Mouse (Mus musculus) embryonic facial prominence, embryonic 15.5 days (tissue): ENCODE measurements around the gene Ppp1r13l. TPM values are rescaled to one million over a fixed set of nuclear protein-coding genes. Genes with fewer than 3 reads are reported as not detected.

Experiments
- ATAC-seq: fragments of 200-750 bp; cut with Nextera tagmentation; 2 replicates; pipeline ENCODE4 v1.8.0; 2017; ENCODE audit warnings: low read depth, moderate TSS enrichment; ENCODE audit not compliant: insufficient number of reproducible peaks, low FRiP score, low TSS enrichment
- H3K27ac ChIP-seq: fragments of 300-500 bp; sonication (generic); replicated peaks from 2 replicates; pipeline ENCODE4 v1.5.1; 2015; ENCODE audit warnings: mild to moderate bottlenecking, inconsistent platforms
- H3K27me3 ChIP-seq: fragments of 300-500 bp; sonication (generic); 2 replicates; pipeline ENCODE4 v1.6.1; 2015; ENCODE audit warnings: inconsistent platforms
- H3K36me3 ChIP-seq: fragments of 300-500 bp; sonication (generic); 2 replicates; pipeline ENCODE4 v1.6.1; 2015; ENCODE audit warnings: mild to moderate bottlenecking, inconsistent platforms
- H3K4me1 ChIP-seq: fragments of 300-500 bp; sonication (generic); 2 replicates; pipeline ENCODE4 v1.6.1; 2015; ENCODE audit warnings: inconsistent platforms
- H3K4me2 ChIP-seq: fragments of 300-500 bp; sonication (generic); replicated peaks from 2 replicates; pipeline ENCODE4 v1.6.1; 2015; ENCODE audit warnings: mild to moderate bottlenecking, inconsistent platforms
- H3K4me3 ChIP-seq: fragments of 300-500 bp; sonication (generic); replicated peaks from 2 replicates; pipeline ENCODE4 v1.5.1; 2015; ENCODE audit warnings: mild to moderate bottlenecking, inconsistent platforms
- H3K9ac ChIP-seq: fragments of 300-500 bp; sonication (generic); 2 replicates; pipeline ENCODE4 v1.6.1; 2015; ENCODE audit warnings: inconsistent platforms
- H3K9me3 ChIP-seq: fragments of 300-500 bp; sonication (generic); replicated peaks from 2 replicates; pipeline ENCODE4 v1.6.1; 2016; ENCODE audit warnings: inconsistent platforms
- WGBS: fragments of 180-500 bp; shearing (Covaris S2); methylation state at CpG from one replicate; pipeline ENCODE4 v1.1.7; 2015; 5-methylcytosine and 5-hydroxymethylcytosine counted together
- polyA plus RNA-seq: library from polyadenylated mRNA; unstranded; fragments of >200 nt; fragmentation: Nextera tagmentation; extraction: Ambion mirVana; gene quantifications from 2 replicates; pipeline ENCODE4 v1.2.1, GENCODE M21; 2015

Ppp1r13l gene
- polyA plus RNA-seq, 1 experiment from 2014 or later = 22.7 TPM

DNA sequence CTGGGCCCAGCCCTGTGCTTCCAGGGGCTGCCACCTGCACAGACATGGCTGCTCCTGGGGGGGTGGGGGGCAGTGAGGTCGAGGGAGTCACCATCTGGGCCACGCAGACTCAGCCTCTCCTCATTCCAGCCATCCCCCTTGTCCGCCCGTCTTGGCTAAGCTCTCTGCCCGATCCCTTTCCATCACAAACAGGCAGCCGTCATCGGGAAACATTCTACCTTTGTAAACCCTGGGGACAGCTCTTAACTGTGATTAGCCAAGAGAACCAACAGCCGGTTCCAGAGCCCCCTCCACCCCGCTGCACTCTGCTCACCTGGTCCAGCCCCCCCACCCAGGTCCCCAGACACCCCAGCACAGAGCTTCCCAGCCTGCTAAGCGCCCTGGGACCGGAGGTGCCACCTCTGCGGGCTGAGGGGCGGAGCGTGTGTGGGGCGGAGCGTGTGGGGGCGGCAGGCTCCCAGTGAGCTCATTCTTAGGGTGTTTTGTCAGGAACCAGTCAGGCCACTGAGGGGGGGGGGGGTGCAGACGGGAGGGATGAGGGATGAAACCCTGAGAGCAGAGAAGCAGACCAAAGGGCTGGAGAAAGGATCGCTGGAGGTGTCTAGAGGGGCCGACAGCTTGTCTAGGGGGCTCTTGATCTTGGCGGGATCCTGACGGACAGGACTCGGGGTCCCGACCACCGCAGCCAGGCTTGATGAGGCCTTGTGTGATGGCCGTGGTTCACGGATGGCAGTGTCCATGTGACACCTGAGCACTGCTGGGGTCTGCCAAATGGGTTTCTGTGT lies 40.1 kb downstream of the Ppp1r13l start:
- Histone ChIP-seq H3K4me2 (peak overlapping the region; percentile 47), H3K27ac (peak overlapping the region; percentile 69), H3K36me3 (peaks cover 10% of the 10 kb centered on the region), H3K4me1 (peaks cover 22% of the 10 kb centered on the region), H3K27me3 (peaks cover 25% of the 10 kb centered on the region), H3K4me3 (peak overlapping the region; percentile 36), H3K9ac (peak overlapping the region; percentile 12; the same call in 1 of the 2 replicates), H3K9me3 (no peaks in the 10 kb centered on the region)
- WGBS = 2% methylated on average over 26 of the region's 27 CpGs
- ATAC-seq = peak; percentile 66

DNA sequence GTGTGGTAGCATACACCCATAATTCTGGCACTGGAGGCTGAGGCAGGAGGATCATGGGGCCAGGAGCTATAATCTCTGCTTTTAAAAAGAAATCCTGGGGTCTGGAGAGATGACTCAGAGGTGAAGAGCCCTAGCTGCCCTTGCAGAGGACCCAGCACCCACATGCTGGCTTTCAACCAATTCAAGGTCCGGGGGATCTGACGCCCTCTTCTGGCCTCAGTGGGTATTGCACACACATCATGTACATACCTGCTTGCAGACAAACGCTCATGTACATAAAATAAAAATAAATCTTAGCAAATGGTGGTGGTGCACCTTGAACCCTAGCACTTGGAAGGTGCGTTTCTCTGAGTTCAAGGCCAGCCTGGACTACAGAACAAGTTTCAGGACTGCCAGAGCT lies 41.4 kb downstream of the Ppp1r13l start:
- H3K4me3 ChIP-seq = no peak overlapping the region
- no peaks in the 10 kb centered on the region for H3K9me3 ChIP-seq
- H3K27ac ChIP-seq = no peak overlapping the region
- H3K27me3 ChIP-seq = peaks cover 31% of the 10 kb centered on the region
- no peaks in the 10 kb centered on the region for H3K36me3 ChIP-seq
- no peak for ATAC-seq
- 80% methylated on average over 4 of the region's 4 CpGs for WGBS
- no peak overlapping the region for H3K9ac ChIP-seq
- no peak overlapping the region for H3K4me2 ChIP-seq
- H3K4me1 ChIP-seq = peaks cover 24% of the 10 kb centered on the region

DNA sequence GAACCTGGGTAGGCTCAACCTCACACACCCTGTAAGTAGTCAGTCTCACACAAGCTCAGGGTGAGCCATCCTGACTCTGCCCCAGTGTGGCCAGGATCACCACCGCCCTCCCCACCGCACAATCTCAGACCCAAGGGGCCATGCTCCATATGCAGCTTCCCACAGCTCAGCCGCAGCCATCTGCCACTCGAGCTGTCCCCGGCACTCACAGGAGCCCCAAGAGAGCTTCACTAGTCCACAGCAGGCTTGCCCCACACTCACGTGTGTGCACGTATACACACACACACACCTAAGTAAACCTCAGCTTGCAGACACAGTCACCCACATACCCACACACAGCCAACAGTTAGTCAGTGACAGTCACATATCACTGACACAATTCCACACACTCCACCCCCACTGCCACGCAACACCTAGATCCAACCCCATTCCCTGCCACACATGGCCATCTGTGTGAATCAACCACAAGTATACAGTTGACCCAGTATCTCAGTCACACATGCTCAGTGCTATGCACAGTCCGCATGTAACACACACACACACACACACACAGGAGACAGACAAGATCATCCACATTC lies 43.1 kb downstream of the Ppp1r13l start:
- no peaks in the 10 kb centered on the region for H3K9me3 ChIP-seq
- no peak overlapping the region for H3K4me2 ChIP-seq
- no peak overlapping the region for H3K4me3 ChIP-seq
- peaks cover 31% of the 10 kb centered on the region for H3K27me3 ChIP-seq
- 83% methylated on average over 9 of the region's 9 CpGs for WGBS
- no peaks in the 10 kb centered on the region for H3K36me3 ChIP-seq
- peaks cover 24% of the 10 kb centered on the region for H3K4me1 ChIP-seq
- no peak for ATAC-seq
- H3K27ac ChIP-seq = no peak overlapping the region
- no peak overlapping the region for H3K9ac ChIP-seq

DNA sequence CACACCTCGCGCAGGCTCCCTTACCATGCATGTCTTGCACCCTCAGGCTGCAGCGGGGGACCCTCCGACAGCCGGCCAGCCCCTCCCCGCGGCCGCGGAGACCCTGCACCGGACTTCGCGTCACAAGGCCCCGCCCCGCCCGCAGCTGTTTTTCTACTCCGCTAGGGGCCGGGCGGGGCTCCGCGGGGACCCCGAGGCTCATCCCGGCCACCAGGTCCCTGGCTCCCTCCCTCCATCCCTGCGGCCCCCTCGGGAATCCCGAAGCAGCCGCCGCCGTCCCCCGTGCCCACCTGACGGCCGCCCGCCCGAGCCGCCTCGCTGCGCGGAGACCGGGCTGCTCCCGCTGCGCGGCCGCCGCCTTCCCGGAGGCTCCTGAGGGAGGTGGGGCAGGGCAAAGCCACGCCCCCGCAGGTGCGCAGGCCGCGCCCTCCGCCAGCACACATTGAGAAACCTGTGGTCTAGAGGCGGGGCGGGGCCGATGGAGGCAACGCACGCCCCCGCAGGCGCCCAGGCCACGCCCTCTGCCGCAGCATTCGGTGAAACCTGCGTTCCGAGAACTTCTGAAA lies 44.3 kb downstream of the Ppp1r13l start, which contains the start of gene Klc3:
Gene Klc3, minus strand, starts transcription at position 374 of the 566 bp plus-strand sequence.
- Histone ChIP-seq H3K27ac (no peak within 1 kb of the TSS), H3K27me3 (peaks cover 31% of the 10 kb centered on the region), H3K36me3 (no peaks in the 10 kb centered on the region), H3K4me2 (peak within 1 kb of the TSS; percentile 90), H3K4me1 (peaks cover 24% of the 10 kb centered on the region), H3K9ac (peak within 1 kb of the TSS; percentile 26), H3K9me3 (no peaks in the 10 kb centered on the region), H3K4me3 (peak within 1 kb of the TSS; percentile 53)
- peak; percentile 59 for ATAC-seq
- WGBS = 1% methylated on average over 62 of the region's 62 CpGs

DNA sequence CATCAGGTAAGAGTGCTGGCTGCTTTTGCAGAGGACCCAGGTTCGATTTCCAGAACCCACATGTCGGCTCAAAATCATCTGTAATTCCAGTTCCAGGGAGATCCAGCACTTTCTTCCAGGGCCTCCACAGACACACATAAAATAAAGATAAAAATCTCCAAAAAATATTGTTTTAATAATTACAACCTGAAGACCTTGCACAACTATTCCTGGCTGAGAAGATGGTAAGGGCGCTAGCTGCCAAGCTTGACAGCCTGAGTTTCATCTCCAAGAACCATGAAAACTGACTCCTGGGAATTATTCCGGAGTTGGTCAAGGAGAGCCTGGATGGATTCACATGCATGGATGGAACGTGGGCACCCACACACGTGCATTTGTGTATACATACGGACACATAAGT lies 44.9 kb downstream of the Ppp1r13l start, which contains the start of gene Ckm:
Gene Ckm, plus strand, starts transcription at position 301 of the 400 bp plus-strand sequence.
- peak within 1 kb of the TSS; percentile 26 for H3K9ac ChIP-seq
- peak within 1 kb of the TSS; percentile 90 for H3K4me2 ChIP-seq
- H3K27me3 ChIP-seq = peaks cover 31% of the 10 kb centered on the region
- ATAC-seq = no peak
- no peaks in the 10 kb centered on the region for H3K36me3 ChIP-seq
- H3K4me1 ChIP-seq = peaks cover 20% of the 10 kb centered on the region
- peak within 1 kb of the TSS; percentile 53 for H3K4me3 ChIP-seq
- H3K9me3 ChIP-seq = no peaks in the 10 kb centered on the region
- 50% methylated on average over 7 of the region's 7 CpGs for WGBS
- H3K27ac ChIP-seq = no peak within 1 kb of the TSS

DNA sequence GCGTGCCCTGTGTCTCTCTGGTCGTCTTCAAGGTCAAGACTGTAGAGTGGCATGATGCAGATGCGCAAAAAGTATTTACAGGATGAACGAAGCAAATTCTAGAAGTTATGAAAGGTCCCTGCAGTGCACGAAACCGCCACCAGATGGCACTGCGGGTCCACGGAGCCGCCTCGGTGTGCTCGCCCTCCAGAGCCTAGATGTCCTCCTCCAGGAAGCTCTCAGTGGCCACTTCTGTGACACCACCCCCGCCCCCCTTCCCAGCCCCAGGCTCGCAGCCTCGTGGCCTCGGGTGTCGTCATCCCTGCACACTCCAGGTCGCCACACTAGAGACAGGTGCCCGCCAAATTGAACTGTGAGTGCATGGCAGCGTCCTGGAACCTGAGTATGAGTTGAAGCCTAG lies 45.9 kb downstream of the Ppp1r13l start:
- Histone ChIP-seq H3K4me2 (peak overlapping the region; percentile 28; the same call in 1 of the 2 replicates), H3K9ac (no peak overlapping the region), H3K9me3 (no peaks in the 10 kb centered on the region), H3K27ac (no peak overlapping the region), H3K4me1 (peaks cover 14% of the 10 kb centered on the region), H3K4me3 (no peak overlapping the region), H3K36me3 (no peaks in the 10 kb centered on the region), H3K27me3 (peaks cover 31% of the 10 kb centered on the region)
- ATAC-seq = no peak
- WGBS = 3% methylated on average over 19 of the region's 19 CpGs

DNA sequence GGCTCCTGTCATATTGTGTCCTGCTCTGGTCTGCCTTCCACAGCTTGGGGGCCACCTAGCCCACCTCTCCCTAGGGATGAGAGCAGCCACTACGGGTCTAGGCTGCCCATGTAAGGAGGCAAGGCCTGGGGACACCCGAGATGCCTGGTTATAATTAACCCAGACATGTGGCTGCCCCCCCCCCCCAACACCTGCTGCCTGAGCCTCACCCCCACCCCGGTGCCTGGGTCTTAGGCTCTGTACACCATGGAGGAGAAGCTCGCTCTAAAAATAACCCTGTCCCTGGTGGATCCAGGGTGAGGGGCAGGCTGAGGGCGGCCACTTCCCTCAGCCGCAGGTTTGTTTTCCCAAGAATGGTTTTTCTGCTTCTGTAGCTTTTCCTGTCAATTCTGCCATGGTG lies 50.2 kb downstream of the Ppp1r13l start:
- H3K4me2 ChIP-seq = no peak overlapping the region
- H3K9ac ChIP-seq = no peak overlapping the region
- H3K4me1 ChIP-seq = 0 out of 2 replicates have a peak, but pooled peaks cover 5% of the 10 kb centered on the region
- ATAC-seq = peak; percentile 60; the same call in 1 of the 2 replicates
- no peaks in the 10 kb centered on the region for H3K36me3 ChIP-seq
- H3K9me3 ChIP-seq = no peaks in the 10 kb centered on the region
- peak overlapping the region; percentile 28; the same call in 1 of the 2 replicates for H3K27ac ChIP-seq
- H3K4me3 ChIP-seq = no peak overlapping the region
- WGBS = 29% methylated on average over 6 of the region's 6 CpGs
- H3K27me3 ChIP-seq = peaks cover 6% of the 10 kb centered on the region

DNA sequence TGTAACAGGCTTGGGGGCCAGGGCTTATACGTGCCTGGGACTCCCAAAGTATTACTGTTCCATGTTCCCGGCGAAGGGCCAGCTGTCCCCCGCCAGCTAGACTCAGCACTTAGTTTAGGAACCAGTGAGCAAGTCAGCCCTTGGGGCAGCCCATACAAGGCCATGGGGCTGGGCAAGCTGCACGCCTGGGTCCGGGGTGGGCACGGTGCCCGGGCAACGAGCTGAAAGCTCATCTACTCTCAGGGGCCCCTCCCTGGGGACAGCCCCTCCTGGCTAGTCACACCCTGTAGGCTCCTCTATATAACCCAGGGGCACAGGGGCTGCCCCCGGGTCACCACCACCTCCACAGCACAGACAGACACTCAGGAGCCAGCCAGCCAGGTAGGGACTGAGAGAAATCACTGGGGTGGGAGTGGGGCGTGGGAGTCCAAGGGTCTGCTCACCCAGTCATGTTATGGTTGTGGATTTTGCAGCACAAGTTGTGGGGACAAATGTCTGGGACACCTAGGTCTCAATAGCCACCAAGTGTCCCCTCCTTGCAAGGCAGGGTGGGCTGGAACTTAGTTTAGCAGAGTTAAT lies 51.3 kb downstream of the Ppp1r13l start:
- Histone ChIP-seq H3K4me1 (0 out of 2 replicates have a peak, but pooled peaks cover 3% of the 10 kb centered on the region), H3K9ac (no peak overlapping the region), H3K27ac (peak overlapping the region; percentile 28; the same call in 1 of the 2 replicates), H3K36me3 (no peaks in the 10 kb centered on the region), H3K4me2 (no peak overlapping the region), H3K9me3 (no peaks in the 10 kb centered on the region), H3K4me3 (no peak overlapping the region), H3K27me3 (no peaks in the 10 kb centered on the region)
- peak; percentile 35; the same call in 1 of the 2 replicates for ATAC-seq
- WGBS = 66% methylated on average over 11 of the region's 11 CpGs

DNA sequence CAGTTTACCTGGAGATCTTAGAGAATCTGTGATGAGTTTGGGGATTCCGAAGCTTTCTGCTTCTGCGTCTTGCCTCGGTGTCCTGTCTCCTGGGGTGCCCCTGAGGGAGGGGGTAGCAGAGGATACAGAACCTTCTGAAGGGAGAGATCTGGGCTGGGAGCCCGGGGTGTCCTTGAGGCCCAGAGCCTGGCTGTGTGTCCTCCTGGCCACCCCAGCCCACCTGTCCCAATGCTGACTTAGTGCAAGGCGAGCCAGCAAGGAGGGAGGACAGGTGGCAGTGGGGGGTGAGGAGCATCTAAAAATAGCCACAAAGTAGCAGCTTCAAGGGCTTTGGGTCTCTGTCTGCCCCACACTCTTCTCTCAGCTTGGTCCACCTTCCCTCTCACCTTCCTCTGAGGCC lies 52.2 kb downstream of the Ppp1r13l start:
- Histone ChIP-seq H3K9ac (no peak overlapping the region), H3K9me3 (no peaks in the 10 kb centered on the region), H3K36me3 (no peaks in the 10 kb centered on the region), H3K4me3 (no peak overlapping the region), H3K27me3 (0 out of 2 replicates have a peak, but pooled peaks cover 2% of the 10 kb centered on the region), H3K4me1 (0 out of 2 replicates have a peak, but pooled peaks cover 3% of the 10 kb centered on the region), H3K4me2 (no peak overlapping the region), H3K27ac (no peak overlapping the region)
- no peak for ATAC-seq
- 64% methylated on average over 5 of the region's 5 CpGs for WGBS

DNA sequence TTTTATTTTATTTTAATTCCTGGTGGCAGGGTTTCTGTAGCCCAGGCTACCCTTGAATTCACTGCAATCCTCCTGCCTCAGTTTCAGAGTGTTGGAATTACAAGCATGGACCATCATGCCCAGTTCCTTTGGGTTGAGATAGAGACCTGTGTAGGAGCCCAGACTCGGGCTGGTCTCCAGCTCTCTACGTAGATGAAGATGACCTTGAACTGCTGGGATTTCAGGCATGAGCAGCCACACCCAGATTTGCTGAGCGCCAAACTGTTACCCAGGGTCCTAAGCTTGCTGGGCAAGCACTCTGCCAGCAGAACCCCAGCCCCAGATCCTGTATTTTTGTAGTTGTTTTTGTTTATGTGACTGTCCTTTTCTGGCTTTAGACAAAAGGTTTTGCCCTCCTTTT lies 54.0 kb downstream of the Ppp1r13l start:
- H3K27me3 ChIP-seq = peaks cover 9% of the 10 kb centered on the region; the same call in 1 of the 2 replicates
- no peak overlapping the region for H3K27ac ChIP-seq
- H3K36me3 ChIP-seq = no peaks in the 10 kb centered on the region
- no peak overlapping the region for H3K4me3 ChIP-seq
- 0 out of 2 replicates have a peak, but pooled peaks cover 3% of the 10 kb centered on the region for H3K4me1 ChIP-seq
- H3K4me2 ChIP-seq = no peak overlapping the region
- no peak overlapping the region for H3K9ac ChIP-seq
- H3K9me3 ChIP-seq = no peaks in the 10 kb centered on the region
- WGBS = 90% methylated on average over 3 of the region's 3 CpGs
- ATAC-seq = no peak

DNA sequence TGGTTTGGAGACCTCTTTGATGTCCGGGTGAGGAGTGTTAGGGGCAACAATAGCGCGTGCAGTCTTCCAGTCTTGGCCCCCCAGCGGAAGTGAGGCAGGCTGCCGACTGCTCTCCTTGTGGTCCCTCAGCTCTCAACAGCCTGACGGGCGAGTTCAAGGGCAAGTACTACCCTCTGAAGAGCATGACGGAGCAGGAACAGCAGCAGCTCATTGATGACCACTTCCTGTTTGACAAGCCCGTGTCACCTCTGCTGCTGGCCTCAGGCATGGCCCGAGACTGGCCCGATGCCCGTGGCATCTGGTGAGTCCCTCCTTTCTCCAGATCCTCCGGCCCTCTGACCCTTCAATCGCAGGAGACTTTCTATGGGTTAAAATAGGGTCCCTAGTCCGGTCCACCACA lies 57.0 kb downstream of the Ppp1r13l start:
- H3K4me3 ChIP-seq = no peak overlapping the region
- H3K4me1 ChIP-seq = peaks cover 13% of the 10 kb centered on the region
- no peak overlapping the region for H3K27ac ChIP-seq
- no peaks in the 10 kb centered on the region for H3K36me3 ChIP-seq
- WGBS = 64% methylated on average over 15 of the region's 15 CpGs
- H3K4me2 ChIP-seq = no peak overlapping the region
- ATAC-seq = no peak
- H3K27me3 ChIP-seq = peaks cover 37% of the 10 kb centered on the region
- H3K9me3 ChIP-seq = no peaks in the 10 kb centered on the region
- no peak overlapping the region for H3K9ac ChIP-seq
